Mouse (Mus musculus) kidney, postnatal 25 days (tissue): ENCODE data around the gene Abt1.
"Not testable (repeated sequence)": the region's sequence is repeated elsewhere in the genome, so short reads cannot be mapped to it uniquely, and the experiment has no call there.

Experiments
- DNase-seq, 2 experiments: peaks; one replicate each; pipeline ENCODE4 v3.0.0; 2021; ENCODE audit warnings: mixed read lengths in 2 of 2

Abt1 gene

DNA sequence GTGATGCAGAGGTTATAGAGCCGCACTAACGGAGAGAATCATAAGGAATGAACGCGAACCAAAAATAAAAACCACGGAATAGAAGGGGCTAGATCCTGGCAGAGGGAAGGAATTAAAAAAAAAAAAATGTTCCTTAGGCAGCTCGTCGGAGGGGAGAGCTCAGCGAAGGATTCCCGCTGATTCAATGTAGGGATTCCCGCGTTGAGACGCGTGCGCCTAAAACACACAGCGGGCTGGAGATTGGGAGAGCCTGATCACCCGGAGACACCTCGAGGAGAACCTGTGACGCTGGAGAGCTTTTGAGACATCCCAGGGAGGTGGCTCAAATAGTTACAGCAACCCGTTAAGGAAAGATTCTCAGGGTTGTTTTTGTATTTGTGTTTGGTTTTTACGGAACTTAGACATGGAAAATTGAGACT lies 11.4 kb downstream of the Abt1 start:
- no peak for DNase-seq

DNA sequence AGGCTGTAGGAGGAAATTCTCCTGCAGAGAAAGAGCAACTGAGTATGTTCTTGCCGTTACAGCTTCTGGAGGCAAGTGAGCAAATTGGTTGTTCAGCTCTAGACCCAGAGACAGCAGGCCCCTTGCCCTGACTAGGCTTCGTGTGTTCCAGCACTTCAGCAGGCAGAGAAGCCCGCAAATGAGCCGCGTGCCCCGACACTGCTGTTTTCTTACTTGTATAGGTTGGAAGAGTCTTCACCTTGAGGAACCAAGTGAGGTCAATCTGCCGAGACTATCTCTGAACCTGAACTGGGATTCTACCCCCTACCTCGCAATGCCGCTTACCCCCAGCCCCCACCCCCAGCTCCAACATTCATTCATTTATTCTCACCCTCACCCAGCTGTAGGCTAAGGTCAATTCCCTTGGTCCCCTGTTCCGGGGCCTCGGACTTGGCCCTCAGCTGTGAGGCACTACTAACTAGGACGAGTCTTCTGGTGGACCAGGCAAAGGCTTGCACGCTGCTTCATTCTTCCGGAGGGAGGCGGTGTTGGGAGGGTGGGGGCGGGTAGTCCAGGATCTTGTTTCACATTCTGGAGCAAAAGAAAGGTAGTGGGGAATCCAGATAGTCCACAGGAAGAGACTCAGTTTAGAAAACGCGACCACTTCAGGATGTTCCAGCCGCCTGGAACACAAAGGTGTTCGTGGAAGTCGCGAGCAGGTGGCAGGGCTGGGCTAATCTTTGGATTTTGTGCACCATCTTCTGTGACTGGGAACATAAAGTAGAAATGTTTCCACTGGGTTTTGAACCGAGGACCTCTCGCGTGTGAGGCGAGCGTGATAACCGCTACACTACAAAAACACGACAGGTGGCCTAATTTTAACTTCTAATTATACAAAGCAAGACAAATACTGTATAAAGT lies 12.1 kb downstream of the Abt1 start:
- DNase-seq, result no peak

- no peak for DNase-seq
These were observed 13.0 kb downstream of the Abt1 start for GRCm38 (mm10) chr13:23410632-23411031.

DNA sequence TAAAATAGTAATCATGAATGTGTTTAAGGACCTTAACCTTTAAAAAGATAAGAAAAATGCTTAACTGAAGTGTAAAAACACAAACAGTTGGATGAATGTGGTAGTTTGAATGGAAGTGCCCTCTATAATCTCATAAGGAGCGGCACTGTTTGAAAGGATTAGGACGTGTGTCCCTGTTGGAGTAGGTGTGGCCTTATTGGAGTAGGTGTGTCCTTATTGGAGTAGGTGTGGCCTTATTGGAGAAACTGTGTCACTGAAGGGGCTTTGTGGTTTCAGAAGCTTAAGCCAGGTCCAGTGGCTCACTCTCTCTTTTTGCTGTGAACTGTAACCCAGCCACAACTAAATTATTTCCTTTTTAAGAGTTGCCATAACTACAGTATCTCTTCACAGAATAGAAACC lies 21.0 kb downstream of the Abt1 start:
- DNase-seq, result no peak

DNA sequence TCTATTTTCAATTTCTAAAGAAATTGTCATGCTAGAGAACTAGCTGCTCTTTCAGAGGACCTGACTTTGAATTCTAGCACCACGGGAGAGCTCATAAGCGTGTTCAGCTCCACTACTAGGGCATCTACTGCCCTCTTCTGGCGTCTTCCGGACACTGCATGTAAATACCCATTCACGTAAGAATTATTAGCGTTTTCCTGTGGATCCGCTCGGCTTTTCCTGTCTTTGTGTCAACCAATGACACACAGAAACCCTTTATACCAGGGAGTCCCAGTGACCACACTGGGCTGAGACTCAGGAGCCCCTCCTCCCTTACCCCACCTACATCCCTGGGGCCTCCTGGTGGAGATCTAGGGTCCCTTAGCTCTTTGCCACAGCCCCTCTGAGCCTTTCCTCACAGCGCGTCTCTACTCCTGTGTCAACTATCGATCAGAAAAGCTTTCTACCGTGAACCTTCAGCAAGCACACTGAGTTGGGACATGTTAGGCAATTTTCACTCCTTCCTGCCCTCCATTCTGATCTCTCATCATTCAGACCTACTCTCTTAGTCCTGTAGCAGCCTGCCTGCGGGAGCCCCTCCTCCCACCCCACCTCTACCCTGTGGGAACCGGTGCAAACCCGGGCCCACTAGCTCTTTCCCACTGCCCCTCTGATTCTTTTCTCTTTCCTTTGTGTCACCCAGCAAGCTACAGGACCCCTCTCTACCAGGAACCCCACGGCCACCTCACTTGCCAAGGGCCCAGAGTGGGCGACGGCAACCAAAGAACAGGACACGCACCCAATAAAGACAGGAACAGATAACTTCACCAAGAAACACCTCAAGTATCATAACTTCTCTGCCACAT lies 21.8 kb downstream of the Abt1 start:
- DNase-seq, result peak; percentile 83 to 93

- no peak for DNase-seq
These were observed 22.6 kb downstream of the Abt1 start for GRCm38 (mm10) chr13:23400771-23401682.

DNA sequence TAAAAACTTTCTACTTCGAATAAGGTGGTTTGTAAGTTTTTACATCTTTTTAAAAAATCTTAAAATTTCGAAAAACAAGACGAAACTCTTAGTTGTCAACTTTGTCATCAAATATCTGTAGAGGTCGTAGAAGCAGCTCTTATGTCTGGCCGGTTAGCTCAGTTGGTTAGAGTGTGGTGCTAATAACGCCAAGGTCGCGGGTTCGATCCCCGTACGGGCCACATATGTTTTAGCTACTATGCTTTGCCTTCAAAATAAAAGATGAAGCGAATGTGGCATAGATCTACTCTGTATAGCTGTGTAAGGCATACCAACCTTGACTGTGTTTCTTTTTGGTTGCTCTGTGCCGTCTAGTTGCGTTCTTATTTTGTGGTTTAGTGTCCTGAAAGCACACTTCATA lies 26.8 kb downstream of the Abt1 start:
- not testable (repeated sequence) for DNase-seq

DNA sequence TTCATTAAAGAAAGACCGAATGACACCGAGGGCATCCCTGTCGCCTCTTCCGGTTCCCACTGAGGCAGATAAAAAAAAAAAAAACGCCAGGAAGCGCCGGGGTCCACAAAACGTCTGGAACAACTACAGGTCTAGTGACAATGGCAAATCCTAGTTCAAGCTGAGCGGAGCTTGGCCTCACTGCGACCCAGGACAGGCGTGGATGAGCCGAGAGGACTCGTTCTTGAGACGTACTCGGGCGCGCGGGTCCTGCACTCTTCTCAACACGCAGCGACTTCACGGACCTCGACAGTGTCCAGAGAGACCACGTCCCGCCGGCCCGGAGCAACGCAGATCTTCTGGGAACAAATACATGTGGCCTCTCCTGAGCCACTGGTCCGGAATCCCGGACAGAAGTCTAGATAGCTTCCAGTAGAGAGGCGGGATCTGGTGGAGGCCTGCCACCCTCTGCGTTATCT lies 27.4 kb downstream of the Abt1 start:
- no peak for DNase-seq

- DNase-seq, result no peak
These were observed 28.1 kb downstream of the Abt1 start for GRCm38 (mm10) chr13:23395301-23396245.

DNA sequence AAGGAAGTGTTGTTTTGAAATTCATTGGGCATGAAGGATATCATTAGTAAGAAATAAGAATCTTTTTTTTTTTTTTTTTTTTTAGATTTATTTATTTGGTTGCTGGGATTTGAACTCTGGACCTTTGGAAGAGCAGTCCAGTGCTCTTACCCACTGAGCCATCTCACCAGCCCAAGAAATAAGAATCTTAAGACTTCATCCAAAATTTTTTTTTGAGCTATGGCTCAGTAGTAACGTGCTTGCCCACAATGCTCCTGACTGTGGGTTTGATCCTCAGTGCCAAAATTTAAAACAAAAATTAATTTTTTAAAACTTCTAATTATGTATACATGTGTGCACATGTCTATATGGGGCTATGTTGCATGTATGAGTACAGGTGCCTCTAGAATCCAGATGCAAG lies 36.1 kb downstream of the Abt1 start:
- DNase-seq, result no peak

GRCm38 (mm10) chr13:23383127-23383526 lies 40.5 kb downstream of the Abt1 start:
- no peak for DNase-seq

- DNase-seq, result no peak
These were observed 51.2 kb downstream of the Abt1 start for GRCm38 (mm10) chr13:23372433-23372832.

- DNase-seq, result no peak
These were observed 53.6 kb downstream of the Abt1 start for GRCm38 (mm10) chr13:23370075-23370474.

GRCm38 (mm10) chr13:23369421-23369765 lies 54.3 kb downstream of the Abt1 start:
- DNase-seq, result no peak

DNA sequence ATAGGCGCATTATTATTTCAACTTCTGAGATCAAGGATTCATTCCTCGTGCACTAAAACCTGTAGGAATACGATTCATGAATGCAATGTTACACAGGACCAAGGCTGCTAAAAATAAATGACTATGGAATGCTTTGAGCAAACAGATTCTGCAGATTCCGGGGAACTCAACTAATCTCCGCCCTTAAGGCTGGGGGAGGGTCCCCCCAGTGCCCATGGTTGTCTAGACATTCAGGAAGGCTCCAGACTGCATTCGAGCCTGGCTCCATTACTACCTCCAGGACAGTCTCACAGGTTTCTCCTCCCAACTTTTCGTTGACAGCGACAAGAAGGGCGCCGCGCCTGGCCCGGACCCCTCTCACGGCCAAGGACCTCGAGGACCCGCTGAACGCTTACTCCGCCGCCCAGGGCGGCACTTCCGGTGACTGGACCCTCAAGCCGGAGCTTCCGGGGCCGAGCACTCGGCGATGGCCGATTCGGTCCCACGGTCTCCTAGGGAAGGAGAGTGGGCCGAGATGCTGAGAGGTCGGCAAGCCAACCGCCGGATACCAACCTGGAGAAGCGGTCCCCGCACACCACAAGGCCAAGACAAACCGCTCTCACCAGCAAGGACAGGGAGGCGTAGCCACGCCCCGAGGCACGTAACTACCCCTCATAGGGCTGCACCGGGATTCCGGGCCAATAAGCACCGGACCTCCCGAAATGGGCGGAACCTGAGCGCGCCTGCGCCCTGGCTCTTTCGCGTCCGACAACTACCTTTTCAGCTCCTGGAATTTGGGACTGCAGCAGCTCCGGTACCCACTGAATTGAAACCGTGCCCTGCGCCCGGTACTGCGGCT lies 54.9 kb downstream of the Abt1 start, which contains the start of gene Zfp322a:
Gene Zfp322a (minus strand): TSS at position 626 of the 838 bp plus-strand sequence.
- DNase-seq, result peak; percentile 97 to 98
